Mouse (Mus musculus) brain, adult 2 months (tissue): ENCODE measurements around the gene Gnb1l.

ENCODE experiments used
- DNase-seq: peaks from one replicate; pipeline ENCODE4 v3.0.0; 2011; ENCODE audit warnings: low read depth, low spot score

Gene Gnb1l

DNA sequence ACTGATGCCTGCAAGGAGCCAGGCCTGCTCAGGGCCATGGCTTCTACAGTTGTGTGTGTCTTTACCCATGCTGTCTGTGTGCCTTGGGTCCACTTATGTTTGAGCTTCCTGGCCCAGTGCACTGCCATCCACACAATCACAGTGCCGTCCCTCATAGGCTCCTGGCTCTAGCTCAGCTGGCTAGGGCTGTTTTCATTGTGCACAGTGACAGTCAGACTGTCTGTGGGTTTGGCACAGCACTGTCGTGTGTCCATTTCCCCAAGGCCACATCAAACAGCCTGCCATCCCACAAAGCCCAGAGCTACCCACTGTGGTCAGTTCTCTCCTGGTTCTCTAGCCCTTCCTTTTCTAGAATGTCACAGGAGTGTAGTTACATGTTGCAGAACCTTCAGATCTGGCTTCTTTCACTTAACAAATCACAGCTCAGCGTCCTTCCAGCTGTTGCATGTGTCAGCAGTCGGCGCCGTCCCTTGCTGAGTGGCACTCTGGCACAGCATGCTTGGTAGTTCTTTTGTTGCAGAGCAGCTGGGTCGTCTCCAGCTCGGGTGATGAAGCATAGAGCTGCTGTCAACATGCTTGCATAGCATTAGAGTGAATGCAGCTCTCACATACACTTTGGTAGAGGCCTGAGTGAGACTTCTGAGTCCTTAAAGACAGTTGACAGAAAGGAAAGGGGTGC, 44.8 kb downstream of the Gnb1l start:
- peak; percentile 64 for DNase-seq

DNA sequence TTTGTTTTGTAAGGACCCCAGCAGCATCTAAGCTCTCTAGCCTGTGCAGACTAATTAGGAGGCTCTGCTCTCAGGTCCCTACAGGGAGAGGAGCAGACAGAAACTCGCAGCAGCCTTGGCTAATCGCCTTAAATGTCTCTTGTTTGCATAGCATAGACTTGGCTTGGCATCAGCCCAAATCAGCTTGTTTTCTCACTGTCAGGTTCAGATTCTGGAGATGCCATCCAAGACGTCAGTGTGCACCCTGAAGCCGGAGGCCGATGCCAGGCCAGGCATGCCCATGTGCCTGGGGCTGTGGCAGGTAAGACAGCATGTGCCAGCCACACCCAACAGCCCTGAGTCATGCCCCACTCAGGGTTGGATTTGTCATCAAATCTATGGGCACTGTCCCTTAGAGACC, 49.4 kb downstream of the Gnb1l start:
- peak; percentile 16 for DNase-seq

DNA sequence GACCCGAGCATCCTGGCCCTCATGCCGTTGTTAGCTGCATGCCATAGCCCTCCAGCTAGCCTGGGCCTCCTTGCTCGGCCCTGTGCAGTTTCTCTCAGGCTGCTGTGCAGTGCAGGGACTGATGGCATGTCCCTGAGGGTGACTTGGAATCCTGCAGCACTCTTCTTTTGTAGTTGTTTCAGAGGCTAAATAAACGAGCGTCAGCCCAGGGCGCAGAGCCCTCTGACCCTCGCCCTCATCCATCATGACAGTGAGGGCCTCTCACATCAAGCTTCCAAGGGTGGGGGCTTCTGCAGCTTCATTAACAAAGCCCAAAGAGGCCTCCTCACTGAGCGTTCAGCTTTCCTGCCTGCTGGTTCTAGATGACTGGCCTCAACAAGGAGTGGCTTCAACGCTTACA, 53.1 kb downstream of the Gnb1l start:
- DNase-seq, result no peak

DNA sequence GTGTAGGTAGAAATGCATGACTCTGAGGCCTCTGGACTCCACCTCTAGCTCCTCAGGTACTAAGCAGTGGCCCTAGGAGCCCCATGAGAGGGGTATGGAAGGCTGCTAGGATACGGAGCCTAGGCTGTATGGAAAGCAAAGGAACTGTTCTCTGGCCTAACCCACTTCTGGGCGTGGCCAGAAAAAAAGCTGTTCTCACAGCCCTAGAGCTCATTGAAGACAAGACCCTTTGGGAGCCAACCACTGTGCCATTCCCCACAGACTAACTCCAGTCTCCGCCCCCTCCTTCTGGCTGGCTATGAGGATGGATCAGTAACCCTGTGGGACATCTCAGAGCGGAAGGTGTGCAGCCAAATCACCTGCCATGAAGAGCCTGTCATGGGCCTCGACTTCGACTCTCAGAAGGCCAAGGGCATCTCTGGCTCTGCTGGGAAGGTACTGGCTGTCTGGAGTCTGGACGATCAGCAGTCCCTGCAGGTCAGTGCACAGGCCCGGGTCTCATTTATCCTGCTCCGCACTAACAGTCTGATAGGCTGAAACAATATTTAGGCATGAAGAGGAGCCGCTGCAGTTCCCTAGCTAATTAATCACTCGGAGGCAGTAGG, 53.7 kb downstream of the Gnb1l start:
- DNase-seq, result no peak

DNA sequence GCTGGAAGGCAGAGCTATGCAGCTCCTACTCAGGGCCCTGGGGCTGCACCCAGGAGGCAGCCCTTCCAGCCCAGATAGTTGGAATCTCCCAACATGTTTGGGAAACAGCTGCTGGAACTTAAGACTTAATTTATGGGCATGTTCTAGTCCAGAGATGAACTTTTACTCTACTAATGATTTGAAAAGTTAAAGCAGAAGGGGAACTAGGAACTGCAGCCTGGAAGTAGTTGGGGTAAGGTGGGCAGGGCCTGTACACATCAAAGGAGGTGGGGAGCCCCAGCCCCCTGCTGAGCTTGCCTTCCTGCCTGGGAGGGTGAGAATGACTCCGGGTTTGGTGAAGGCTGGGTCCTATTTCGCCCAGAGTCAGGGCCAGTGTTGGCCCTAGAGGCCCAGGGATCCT, 56.2 kb downstream of the Gnb1l start:
- no peak for DNase-seq

DNA sequence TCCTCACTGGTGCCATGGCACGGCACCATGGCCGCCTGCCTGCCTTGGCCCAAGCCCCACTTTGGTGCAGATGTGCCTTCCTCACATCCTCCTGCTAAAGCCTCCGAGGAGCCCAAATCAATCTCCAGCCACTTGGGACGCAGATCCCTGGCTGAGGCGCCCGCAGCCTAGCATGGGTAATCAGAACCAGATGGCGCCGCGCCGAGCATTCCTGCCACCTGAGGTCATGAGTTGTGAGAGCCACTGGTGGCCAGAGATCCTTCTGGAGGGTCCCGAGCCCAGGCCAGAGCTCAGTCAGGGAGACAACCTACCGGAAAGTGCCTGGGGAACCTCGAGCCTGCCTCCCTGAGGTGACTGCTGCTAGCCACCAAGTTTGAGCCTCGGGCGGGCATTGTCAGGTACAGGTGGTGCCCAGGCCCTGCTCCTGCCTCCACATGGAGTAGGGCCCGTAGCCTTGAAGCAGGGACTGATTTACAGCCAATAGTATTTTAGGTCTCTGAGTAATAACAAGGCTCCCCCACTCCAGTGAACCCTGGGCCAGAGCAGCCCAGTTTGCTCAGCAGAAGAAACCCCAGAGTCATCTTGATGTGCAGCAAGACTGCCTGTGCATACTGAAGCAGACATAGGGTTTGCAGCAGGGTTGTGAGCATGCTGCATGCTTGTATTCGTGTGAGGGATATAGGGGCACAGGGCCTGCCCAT, 56.9 kb downstream of the Gnb1l start:
- no peak for DNase-seq

DNA sequence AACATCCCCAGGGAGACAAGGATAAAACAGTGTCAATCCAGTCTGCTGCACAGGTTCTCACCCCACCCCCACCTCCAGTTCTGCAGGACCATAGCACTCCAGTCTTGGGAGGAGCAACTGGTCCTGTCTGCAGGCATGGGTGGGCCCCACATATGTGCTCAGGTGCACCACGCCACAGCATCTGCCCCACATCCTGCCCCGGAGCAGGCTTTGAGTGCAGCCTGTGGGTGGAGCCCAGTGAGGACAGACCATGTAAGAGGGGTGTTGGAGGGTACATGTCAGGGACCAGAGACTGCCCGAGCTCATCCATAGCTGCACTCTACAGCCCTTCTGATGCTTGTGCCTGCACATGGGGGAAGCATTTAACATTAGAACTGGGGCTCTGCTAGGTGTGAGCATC, 57.9 kb downstream of the Gnb1l start:
- DNase-seq, result no peak

DNA sequence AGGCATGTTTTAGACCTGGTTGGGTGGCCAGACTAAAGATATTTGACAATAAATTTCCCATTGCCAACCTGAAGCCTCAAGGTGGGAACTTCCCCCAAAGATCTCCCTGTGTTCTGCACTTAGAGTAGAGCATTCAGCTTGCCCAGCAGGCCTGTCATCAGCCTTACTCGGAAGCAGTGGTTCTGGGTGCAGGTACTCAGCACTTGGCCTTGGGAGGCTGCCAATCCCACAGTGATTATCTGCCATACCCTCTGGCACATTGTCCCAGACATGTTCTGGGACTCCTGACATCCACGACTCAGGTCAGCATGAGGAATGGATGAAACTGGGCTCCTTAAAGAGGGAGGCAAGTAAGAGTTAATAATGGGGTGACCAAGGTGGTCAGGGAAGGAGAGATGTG, 66.0 kb downstream of the Gnb1l start:
- no peak for DNase-seq

DNA sequence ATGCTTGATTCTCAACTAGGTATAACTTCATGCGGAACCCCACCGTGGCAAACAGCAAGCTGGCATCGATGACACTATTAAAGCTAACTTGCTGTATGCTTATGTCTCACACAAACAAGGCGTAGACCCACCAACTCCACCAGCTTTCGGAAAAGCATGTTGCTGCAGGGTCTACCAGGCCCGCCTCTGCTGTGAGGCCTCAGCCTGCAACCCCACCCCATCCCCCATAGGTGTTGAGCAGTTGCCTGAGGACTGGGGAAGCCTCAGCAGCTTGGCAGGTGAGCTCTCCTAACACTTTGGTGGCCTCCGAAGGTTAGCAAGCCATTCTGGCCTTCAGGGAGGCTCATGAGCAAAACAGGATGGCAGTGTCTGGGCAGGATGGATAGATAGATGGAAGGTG, 70.1 kb downstream of the Gnb1l start:
- no peak for DNase-seq

DNA sequence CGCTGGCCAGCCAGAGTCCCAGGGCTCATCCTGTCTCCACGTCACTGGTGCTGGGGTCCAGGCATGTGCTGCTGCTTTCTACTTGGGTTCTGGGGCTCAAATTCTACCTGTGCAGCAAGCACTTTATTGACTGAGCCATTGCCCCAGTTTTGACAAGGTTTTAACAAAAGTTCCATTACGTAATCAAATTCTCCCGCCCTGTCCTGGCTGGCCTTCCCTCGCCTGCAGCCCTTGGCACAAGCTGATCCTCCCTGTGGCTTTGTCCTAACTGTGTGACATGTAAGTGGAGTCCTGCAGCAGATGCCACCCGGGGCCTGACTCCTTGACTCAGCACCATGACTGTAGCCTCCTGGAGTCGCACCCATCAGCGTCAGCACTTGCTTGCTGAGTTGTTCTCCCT, 75.7 kb downstream of the Gnb1l start:
- DNase-seq, result no peak

DNA sequence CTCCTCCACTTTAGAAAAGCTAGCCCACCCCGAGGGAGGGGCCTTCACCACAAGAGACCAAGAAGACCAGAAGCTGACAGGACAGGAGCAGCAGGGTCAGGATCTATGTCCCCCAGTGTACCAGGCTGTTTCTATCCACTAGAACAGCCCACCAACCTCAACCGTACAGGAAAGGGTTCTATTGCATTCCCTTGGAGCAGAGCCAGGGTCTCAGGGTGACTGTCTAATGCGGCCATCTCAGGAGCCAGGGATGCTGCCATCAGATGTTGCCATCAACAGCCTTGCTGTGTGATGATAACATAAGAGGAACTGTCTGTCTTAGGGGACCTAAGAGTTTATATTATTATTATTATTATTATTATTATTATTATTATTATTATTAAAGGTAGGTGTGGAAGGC, 78.6 kb downstream of the Gnb1l start:
- no peak for DNase-seq

DNA sequence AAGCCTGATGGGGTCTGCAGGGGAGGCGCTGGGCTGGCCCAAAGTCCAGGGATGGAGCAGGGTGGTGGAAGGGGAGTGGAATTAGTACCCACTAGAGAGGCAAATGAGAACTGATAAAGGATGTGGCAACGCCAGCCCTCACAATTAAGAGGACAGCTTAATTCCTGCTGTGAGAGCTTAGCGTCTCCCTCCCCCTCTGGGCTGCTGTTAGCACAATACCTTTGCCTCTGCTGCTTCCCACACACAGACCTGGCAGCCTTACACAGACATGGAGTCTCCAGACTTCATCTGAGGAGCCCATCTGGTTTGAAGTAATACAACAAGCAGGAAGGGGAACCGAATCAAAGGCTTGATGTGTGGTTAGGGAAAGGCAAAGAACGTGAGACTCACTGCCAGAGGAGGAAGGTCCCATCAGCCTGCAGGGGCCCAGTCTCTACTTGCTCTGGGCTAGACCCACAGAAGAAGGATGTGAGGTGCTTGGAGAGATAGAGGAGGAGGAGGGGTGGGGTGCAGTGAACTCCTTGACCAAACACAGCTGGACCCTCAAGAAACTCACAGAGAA, 79.2 kb downstream of the Gnb1l start:
- peak; percentile 27 for DNase-seq

DNA sequence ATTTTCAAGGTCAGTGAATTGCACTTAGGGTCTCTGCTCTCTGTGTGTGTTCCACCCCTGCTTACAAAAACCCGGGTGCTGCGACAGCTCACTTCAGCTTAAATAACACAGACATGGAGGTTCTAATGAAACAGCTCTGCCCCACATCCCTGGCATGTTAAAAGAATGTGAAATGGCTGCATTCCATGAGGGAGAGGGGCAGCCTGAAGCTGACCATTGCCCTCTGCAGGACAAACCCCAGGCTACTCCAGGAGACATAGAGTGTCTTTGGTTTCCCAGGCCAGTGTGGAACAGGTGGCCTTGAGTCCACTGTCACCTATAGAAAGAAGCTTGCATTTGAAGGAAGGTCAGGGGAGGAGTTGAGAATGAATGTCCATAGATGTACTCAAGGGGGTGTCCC, 81.9 kb downstream of the Gnb1l start:
- DNase-seq, result no peak

DNA sequence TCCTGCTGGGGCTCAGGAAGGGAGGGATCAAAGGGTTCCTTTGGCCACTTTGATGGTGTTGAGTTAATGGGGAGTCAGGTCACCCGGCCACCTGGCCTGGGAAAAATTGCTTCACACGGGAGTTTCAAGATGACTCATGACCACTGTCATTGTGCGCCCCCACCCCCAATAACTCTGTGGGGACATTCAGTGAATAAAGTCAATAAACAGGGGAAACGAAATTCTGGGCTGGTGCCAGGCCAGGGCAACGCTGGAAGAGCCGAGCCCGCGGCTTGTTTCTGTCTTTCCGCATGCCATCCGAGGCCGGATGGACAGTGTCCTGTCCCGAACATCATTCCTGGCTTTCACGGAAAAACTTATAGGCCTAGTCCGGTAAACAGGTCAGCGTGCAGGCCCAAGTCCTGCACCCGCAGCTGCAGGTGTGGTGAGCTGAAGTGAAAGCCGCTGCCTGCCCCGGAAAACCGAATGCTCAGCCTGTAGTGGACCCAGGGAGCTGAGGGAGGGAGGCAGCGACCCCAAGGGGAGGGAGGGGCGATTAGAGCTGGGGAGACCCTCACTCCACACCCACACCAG, 82.6 kb downstream of the Gnb1l start:
- no peak for DNase-seq

DNA sequence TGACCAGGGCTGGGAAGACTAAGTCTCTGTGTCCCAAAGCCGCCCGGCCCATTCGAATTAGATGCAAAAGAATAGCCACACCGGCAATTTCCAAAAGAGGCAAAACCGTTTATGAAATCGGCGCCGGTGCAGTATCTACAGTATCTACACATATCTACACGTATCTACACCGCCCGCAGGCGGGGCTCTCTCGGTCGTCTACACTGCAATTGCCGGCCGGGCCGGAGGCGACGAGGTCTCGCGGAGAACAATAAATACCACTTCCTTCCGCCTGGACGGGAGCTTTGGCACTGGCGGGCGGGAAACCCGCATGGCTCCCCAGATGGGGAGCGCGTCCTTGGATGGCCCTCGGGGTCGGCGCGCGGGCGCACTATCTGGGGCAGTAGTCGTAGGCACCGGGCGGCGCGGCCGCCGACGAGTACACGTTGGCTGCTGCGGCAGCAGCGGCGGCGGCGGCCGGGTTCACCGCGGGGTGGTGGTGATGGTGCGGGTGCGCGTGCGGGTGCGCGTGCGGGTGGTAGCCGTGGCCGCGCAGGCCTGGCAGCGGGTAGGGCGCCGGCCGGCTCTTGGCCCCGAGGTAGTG, 83.2 kb downstream of the Gnb1l start:
- no peak for DNase-seq

DNA sequence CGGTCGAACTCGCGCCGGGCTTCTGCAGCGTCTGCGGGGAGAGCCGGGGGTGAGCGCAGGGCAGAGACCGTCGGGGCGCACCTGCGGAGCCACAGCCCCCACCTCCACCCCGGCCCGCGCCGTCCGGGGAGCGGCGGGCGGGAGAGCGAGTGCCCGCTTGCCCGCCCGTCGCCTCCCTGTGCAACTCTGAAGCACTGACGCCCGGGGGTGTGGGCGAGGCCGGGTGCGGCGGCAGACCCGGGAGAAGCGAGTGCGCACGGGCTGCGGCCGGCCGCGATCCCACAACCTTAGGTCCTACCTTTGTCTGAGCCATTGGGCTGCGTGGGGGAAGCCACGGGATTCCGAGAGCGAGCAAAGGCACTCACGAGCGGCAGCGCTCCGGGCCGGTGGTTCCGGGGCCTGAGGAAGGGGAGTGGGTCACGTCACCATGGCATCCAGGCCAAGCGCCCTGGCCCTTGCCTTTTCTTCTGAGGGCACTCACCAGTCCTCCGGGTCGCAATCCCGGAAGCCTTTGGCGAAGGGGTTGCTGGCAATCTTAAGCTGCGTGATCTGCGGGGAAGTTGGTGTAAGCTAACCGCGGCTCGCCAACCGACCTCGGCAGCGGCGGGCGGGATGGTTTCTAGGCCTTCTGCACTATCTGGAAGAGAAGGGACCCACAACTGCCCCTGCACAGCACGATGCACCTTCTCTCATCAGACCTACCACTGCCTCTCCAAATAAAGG, 84.1 kb downstream of the Gnb1l start:
- DNase-seq, result no peak

DNA sequence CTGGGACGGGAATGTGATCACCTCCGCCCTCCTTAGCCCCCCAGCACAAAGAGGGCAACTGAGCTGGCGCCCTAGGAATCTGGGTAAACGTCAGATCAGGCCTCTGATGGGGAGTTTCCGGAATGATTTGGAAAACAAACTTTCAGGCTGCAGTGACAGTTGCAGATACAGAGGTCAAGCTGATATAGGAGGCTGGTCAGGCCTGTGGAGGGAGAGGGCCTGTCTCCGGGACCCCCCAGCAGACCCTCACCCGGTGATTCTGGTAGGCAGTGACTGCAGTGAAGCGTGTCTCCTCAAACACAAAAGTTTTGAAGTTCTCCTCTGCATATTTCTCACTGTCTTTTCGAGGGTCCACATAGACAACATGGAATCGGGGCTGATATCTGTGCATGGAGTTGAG, 84.7 kb downstream of the Gnb1l start:
- DNase-seq, result no peak

DNA sequence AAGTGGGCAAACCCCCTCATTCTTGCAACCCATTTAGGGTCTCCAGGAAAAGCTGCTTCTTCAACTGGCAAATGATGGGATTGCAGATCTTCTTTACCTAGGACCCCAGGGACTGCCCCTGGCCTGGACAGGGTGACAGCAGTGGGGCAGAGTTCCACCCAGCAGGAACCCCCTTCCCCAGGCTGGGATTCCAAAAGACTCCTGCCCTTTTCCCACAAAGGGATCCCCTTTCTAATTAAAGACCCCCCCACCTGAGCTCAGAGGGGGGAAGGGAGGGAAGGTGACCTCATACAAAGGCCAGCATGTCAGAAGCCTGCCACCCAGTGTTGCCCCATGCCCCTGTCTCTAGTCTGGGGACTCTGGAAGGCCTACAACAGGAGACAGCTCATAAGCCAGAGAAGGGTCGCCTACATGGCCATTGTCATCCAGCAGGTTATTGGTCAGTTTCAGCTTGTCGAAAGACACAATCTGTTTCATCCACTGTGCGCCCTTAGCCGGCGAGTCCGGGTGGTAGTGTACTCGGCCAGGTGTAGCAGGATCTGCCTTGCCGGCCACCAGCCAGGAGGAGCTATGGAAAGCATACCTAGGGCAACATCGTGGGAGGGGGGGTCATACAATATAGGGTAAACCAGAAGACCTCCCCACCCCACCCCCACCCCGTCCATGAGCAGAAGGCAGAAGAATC, 85.3 kb downstream of the Gnb1l start:
- DNase-seq, result no peak

DNA sequence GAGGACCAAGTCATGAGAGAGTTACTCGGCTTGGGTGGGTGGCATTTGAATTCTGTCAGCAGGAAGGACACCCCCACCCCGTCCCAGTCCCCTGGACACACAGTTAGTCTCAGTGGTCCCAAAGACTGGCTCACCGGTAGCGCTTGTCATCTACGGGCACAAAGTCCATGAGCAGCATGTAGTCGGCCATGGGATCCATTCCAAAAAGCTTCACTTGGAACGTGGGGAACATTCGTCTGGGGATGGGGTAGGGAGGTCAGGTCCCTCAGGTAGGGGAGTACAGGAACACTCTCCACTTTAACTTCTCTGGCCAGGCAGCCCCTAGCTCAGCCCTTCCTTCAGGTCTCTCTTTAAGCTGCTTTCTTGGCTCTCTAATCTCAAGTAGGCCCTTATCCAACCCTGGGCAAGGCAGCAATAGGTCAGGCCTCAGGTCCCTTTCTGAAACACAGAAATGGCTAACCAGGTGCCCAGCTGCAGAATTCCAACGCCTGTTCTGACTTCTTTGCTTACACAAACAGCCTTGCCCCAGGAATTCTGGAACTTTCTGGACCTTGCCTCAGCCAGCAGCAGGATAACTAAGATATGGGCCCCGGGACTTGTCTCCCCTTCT, 86.5 kb downstream of the Gnb1l start:
- no peak for DNase-seq

DNA sequence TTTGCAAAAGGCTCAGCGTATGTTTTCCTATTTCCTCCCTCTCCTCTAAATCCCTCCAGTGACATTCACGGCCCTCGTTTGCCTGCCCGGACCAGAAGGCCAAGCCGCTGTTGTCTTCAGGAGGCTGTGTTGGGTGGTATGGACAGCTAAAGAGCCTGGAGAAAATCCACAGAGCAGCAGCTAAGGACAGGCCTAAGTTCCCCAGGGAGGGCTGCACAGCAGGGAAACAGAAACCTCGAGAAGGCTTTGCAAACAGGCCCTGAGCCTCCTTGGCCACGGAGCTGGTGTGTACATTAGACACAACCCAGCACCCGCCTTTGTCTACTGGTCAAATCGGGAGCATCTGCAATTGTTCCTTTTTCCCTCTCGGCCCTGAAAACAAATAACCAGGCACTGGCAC, 87.2 kb downstream of the Gnb1l start:
- no peak for DNase-seq
